Mouse (Mus musculus): ENCODE measurements at regions not wholly inside any gene's neighbourhood (a gene's known extent, or its start where the extent isn't known, plus 50 kb on each side); places are given as distances from the start of the nearest gene placed in this dataset.

GRCm38 (mm10) chr1:177605353-177605969, 124.2 kb upstream of the 1700016C15Rik start:
- Histone ChIP-seq H3K9me3 (ENCODE audit: control insufficient read depth, low read length) (no peaks in the 10 kb centered on the region), H3K36me3 (ENCODE audit: control insufficient read depth, insufficient read depth) (no peaks in the 10 kb centered on the region), H3K27me3 (replicated peaks; ENCODE audit: control insufficient read depth, insufficient read depth, low read length) (no peaks in the 10 kb centered on the region), H3K4me1 (replicated peaks; ENCODE audit: control insufficient read depth, insufficient read depth, low read length) (peaks cover 6% of the 10 kb centered on the region), H3K4me2 (ENCODE audit: low read length) (no peak overlapping the region), H3K4me3 (replicated peaks; ENCODE audit: low read length) (no peak overlapping the region), H3K27ac (ENCODE audit: low read length) (no peak overlapping the region), H3K9ac (replicated peaks; ENCODE audit: low read depth, low read length) (no peak overlapping the region)
- WGBS = 7% methylated on average over 6 of the region's 6 CpGs
- ATAC-seq = peak; percentile 78

GRCm38 (mm10) chr1:177607565-177607964, 122.0 kb upstream of the 1700016C15Rik start:
- Histone ChIP-seq H3K9ac (replicated peaks; ENCODE audit: low read depth, low read length) (no peak overlapping the region), H3K36me3 (ENCODE audit: control insufficient read depth, insufficient read depth) (no peaks in the 10 kb centered on the region), H3K4me3 (replicated peaks; ENCODE audit: low read length) (no peak overlapping the region), H3K27me3 (replicated peaks; ENCODE audit: control insufficient read depth, insufficient read depth, low read length) (no peaks in the 10 kb centered on the region), H3K4me2 (ENCODE audit: low read length) (no peak overlapping the region), H3K27ac (ENCODE audit: low read length) (no peak overlapping the region), H3K4me1 (replicated peaks; ENCODE audit: control insufficient read depth, insufficient read depth, low read length) (peaks cover 6% of the 10 kb centered on the region), H3K9me3 (ENCODE audit: control insufficient read depth, low read length) (no peaks in the 10 kb centered on the region)
- no peak for ATAC-seq
- 88% methylated on average over 2 of the region's 2 CpGs for WGBS

- ATAC-seq = no peak
- Histone ChIP-seq H3K4me1 (replicated peaks; ENCODE audit: control insufficient read depth, insufficient read depth, low read length) (peaks cover 6% of the 10 kb centered on the region), H3K27ac (ENCODE audit: low read length) (no peak overlapping the region), H3K4me3 (replicated peaks; ENCODE audit: low read length) (no peak overlapping the region), H3K9ac (replicated peaks; ENCODE audit: low read depth, low read length) (no peak overlapping the region), H3K9me3 (ENCODE audit: control insufficient read depth, low read length) (no peaks in the 10 kb centered on the region), H3K36me3 (ENCODE audit: control insufficient read depth, insufficient read depth) (no peaks in the 10 kb centered on the region), H3K4me2 (ENCODE audit: low read length) (no peak overlapping the region), H3K27me3 (replicated peaks; ENCODE audit: control insufficient read depth, insufficient read depth, low read length) (no peaks in the 10 kb centered on the region)
- WGBS = 84% methylated on average over 18 of the region's 18 CpGs
These were observed 121.0 kb upstream of the 1700016C15Rik start for GRCm38 (mm10) chr1:177608551-177609020.

GRCm38 (mm10) chr1:177609226-177609625, 120.4 kb upstream of the 1700016C15Rik start:
- Histone ChIP-seq H3K9me3 (ENCODE audit: control insufficient read depth, low read length) (no peaks in the 10 kb centered on the region), H3K27ac (ENCODE audit: low read length) (no peak overlapping the region), H3K9ac (replicated peaks; ENCODE audit: low read depth, low read length) (no peak overlapping the region), H3K4me3 (replicated peaks; ENCODE audit: low read length) (no peak overlapping the region), H3K27me3 (replicated peaks; ENCODE audit: control insufficient read depth, insufficient read depth, low read length) (no peaks in the 10 kb centered on the region), H3K36me3 (ENCODE audit: control insufficient read depth, insufficient read depth) (no peaks in the 10 kb centered on the region), H3K4me2 (ENCODE audit: low read length) (no peak overlapping the region), H3K4me1 (replicated peaks; ENCODE audit: control insufficient read depth, insufficient read depth, low read length) (peaks cover 6% of the 10 kb centered on the region)
- WGBS = 51% methylated on average over 2 of the region's 2 CpGs
- no peak for ATAC-seq

- Histone ChIP-seq H3K4me1 (replicated peaks; ENCODE audit: control insufficient read depth, insufficient read depth, low read length) (peaks cover 6% of the 10 kb centered on the region), H3K4me3 (replicated peaks; ENCODE audit: low read length) (no peak overlapping the region), H3K9me3 (ENCODE audit: control insufficient read depth, low read length) (no peaks in the 10 kb centered on the region), H3K9ac (replicated peaks; ENCODE audit: low read depth, low read length) (no peak overlapping the region), H3K27ac (ENCODE audit: low read length) (no peak overlapping the region), H3K4me2 (ENCODE audit: low read length) (no peak overlapping the region), H3K27me3 (replicated peaks; ENCODE audit: control insufficient read depth, insufficient read depth, low read length) (no peaks in the 10 kb centered on the region), H3K36me3 (ENCODE audit: control insufficient read depth, insufficient read depth) (no peaks in the 10 kb centered on the region)
- WGBS = 82% methylated on average over 5 of the region's 5 CpGs
- no peak for ATAC-seq
These were observed 119.9 kb upstream of the 1700016C15Rik start for GRCm38 (mm10) chr1:177609683-177610082.

GRCm38 (mm10) chr1:177610156-177610555, 119.5 kb upstream of the 1700016C15Rik start:
- Histone ChIP-seq H3K9ac (replicated peaks; ENCODE audit: low read depth, low read length) (no peak overlapping the region), H3K4me3 (replicated peaks; ENCODE audit: low read length) (no peak overlapping the region), H3K4me1 (replicated peaks; ENCODE audit: control insufficient read depth, insufficient read depth, low read length) (peaks cover 6% of the 10 kb centered on the region), H3K9me3 (ENCODE audit: control insufficient read depth, low read length) (no peaks in the 10 kb centered on the region), H3K27ac (ENCODE audit: low read length) (no peak overlapping the region), H3K36me3 (ENCODE audit: control insufficient read depth, insufficient read depth) (no peaks in the 10 kb centered on the region), H3K27me3 (replicated peaks; ENCODE audit: control insufficient read depth, insufficient read depth, low read length) (no peaks in the 10 kb centered on the region), H3K4me2 (ENCODE audit: low read length) (no peak overlapping the region)
- ATAC-seq = no peak
- 76% methylated on average over 2 of the region's 2 CpGs for WGBS

- Histone ChIP-seq H3K9me3 (ENCODE audit: control insufficient read depth, low read length) (no peaks in the 10 kb centered on the region), H3K4me2 (ENCODE audit: low read length) (no peak overlapping the region), H3K4me3 (replicated peaks; ENCODE audit: low read length) (no peak overlapping the region), H3K27me3 (replicated peaks; ENCODE audit: control insufficient read depth, insufficient read depth, low read length) (no peaks in the 10 kb centered on the region), H3K36me3 (ENCODE audit: control insufficient read depth, insufficient read depth) (no peaks in the 10 kb centered on the region), H3K4me1 (replicated peaks; ENCODE audit: control insufficient read depth, insufficient read depth, low read length) (no peaks in the 10 kb centered on the region), H3K9ac (replicated peaks; ENCODE audit: low read depth, low read length) (no peak overlapping the region), H3K27ac (ENCODE audit: low read length) (no peak overlapping the region)
- WGBS = 59% methylated on average over 7 of the region's 7 CpGs
- no peak for ATAC-seq
These were observed 117.1 kb upstream of the 1700016C15Rik start for GRCm38 (mm10) chr1:177612546-177612945.

- Histone ChIP-seq H3K9ac (replicated peaks; ENCODE audit: low read depth, low read length) (no peak overlapping the region), H3K36me3 (ENCODE audit: control insufficient read depth, insufficient read depth) (no peaks in the 10 kb centered on the region), H3K27ac (ENCODE audit: low read length) (no peak overlapping the region), H3K27me3 (replicated peaks; ENCODE audit: control insufficient read depth, insufficient read depth, low read length) (no peaks in the 10 kb centered on the region), H3K4me1 (replicated peaks; ENCODE audit: control insufficient read depth, insufficient read depth, low read length) (no peaks in the 10 kb centered on the region), H3K4me2 (ENCODE audit: low read length) (no peak overlapping the region), H3K4me3 (replicated peaks; ENCODE audit: low read length) (no peak overlapping the region), H3K9me3 (ENCODE audit: control insufficient read depth, low read length) (no peaks in the 10 kb centered on the region)
- 92% methylated on average over 9 of the region's 9 CpGs for WGBS
- no peak for ATAC-seq
These were observed 114.0 kb upstream of the 1700016C15Rik start for GRCm38 (mm10) chr1:177615609-177616008.

- Histone ChIP-seq H3K36me3 (ENCODE audit: control insufficient read depth, insufficient read depth) (no peaks in the 10 kb centered on the region), H3K4me1 (replicated peaks; ENCODE audit: control insufficient read depth, insufficient read depth, low read length) (no peaks in the 10 kb centered on the region), H3K9ac (replicated peaks; ENCODE audit: low read depth, low read length) (no peak overlapping the region), H3K27me3 (replicated peaks; ENCODE audit: control insufficient read depth, insufficient read depth, low read length) (no peaks in the 10 kb centered on the region), H3K4me2 (ENCODE audit: low read length) (no peak overlapping the region), H3K27ac (ENCODE audit: low read length) (no peak overlapping the region), H3K4me3 (replicated peaks; ENCODE audit: low read length) (no peak overlapping the region), H3K9me3 (ENCODE audit: control insufficient read depth, low read length) (no peaks in the 10 kb centered on the region)
- no peak for ATAC-seq
- 86% methylated on average over 24 of the region's 24 CpGs for WGBS
These were observed 113.0 kb upstream of the 1700016C15Rik start for GRCm38 (mm10) chr1:177616335-177617239.
